ENCODE assay signal across 18 mouse cellular contexts in genomic region chr11:26167609-26167971, GRCm38 (mm10). TPM values are rescaled to one million over a fixed set of nuclear protein-coding genes. Genes with fewer than 3 reads are reported as not detected.
"Had no signal": no experiment of that assay in that cellular context is flagged by ENCODE, and none has a peak within 500 bp of the region (broad histone marks: within the 10 kb centered on the region; RNA-seq: fewer than 3 reads in every experiment).

No protein-coding gene starts in this region.

- H3K9me3 ChIP-seq: midbrain, embryonic 10.5 days; midbrain, embryonic 12.5 days; neural tube, embryonic 13.5 days; neural tube, embryonic 15.5 days had no signal

- H3K36me3 ChIP-seq: midbrain, embryonic 10.5 days; midbrain, embryonic 12.5 days; neural tube, embryonic 13.5 days; neural tube, embryonic 15.5 days had no signal

- H3K9ac ChIP-seq: lung, embryonic 14.5 days; midbrain, embryonic 12.5 days; neural tube, embryonic 13.5 days; neural tube, embryonic 15.5 days had no signal

- DNase-seq: lung, adult 18-20 months; lung, embryonic 14.5 days; lung, postnatal 10 days; lung, postnatal 4 days; midbrain, embryonic 14.5 days; right cerebral cortex, postnatal 14 days; right cerebral cortex, postnatal 4 days; spleen, adult 18-20 months; thymus, adult 18-20 months; thymus, postnatal 14 days; thymus, postnatal 36 days had no signal

- H3K27me3 ChIP-seq: midbrain, embryonic 12.5 days; neural tube, embryonic 13.5 days; neural tube, embryonic 15.5 days had no signal

- H3K27ac ChIP-seq: midbrain, embryonic 10.5 days; midbrain, embryonic 12.5 days; neural tube, embryonic 13.5 days; neural tube, embryonic 15.5 days had no signal

- H3K4me2 ChIP-seq: lung, embryonic 14.5 days; midbrain, embryonic 12.5 days; neural tube, embryonic 13.5 days; neural tube, embryonic 15.5 days had no signal

- ATAC-seq: midbrain, embryonic 16.5 days had no signal

- H3K4me3 ChIP-seq: midbrain, embryonic 10.5 days; midbrain, embryonic 12.5 days; myocyte; neural tube, embryonic 13.5 days; neural tube, embryonic 15.5 days had no signal

- H3K4me1 ChIP-seq: midbrain, embryonic 10.5 days; midbrain, embryonic 12.5 days; neural tube, embryonic 13.5 days; neural tube, embryonic 15.5 days had no signal

RNA-seq across cellular contexts. Expression of gene 5730522E02Rik, which starts 43.0 kb away (rescaled TPM):
- polyA plus RNA-seq: myocyte; small intestine, adult 2 months had no signal
